Mouse (Mus musculus) limb, embryonic 11.5 days (tissue): Measurements from ENCODE around the gene Csn3. TPM values are rescaled to one million over a fixed set of nuclear protein-coding genes. Genes with fewer than 3 reads are reported as not detected.

Experiments used
- polyA plus RNA-seq: library from polyadenylated mRNA; unstranded; fragments of >200 nt; fragmentation: Nextera tagmentation; extraction: Ambion mirVana; gene quantifications from 2 replicates; pipeline ENCODE4 v1.2.1, GENCODE M21; 2014

Csn3 gene
- polyA plus RNA-seq, 1 experiment from 2014 or later, result not detected

Other genes starting within 250 kb of the Csn3 start
- not detected in 2 replicates for gene Csn2, start 225.9 kb upstream of the Csn3 start, polyA plus RNA-seq
- not detected in 2 replicates for gene Csn1s2a, start 151.0 kb upstream of the Csn3 start, polyA plus RNA-seq
- gene Csn1s2b, start 117.5 kb upstream of the Csn3 start, polyA plus RNA-seq, result not detected in 2 replicates
- not detected in 2 replicates for gene Prr27, start 99.9 kb upstream of the Csn3 start, polyA plus RNA-seq
- gene Odam, start 40.5 kb upstream of the Csn3 start, polyA plus RNA-seq, result not detected in 2 replicates
- not detected in 2 replicates for gene 2310003L06Rik, start 43.9 kb downstream of the Csn3 start, polyA plus RNA-seq
- not detected in 2 replicates for gene Gm28434, start 43.9 kb downstream of the Csn3 start, polyA plus RNA-seq
- not detected in 2 replicates for gene Cabs1, start 53.9 kb downstream of the Csn3 start, polyA plus RNA-seq
- not detected in 2 replicates for gene Smr3a, start 77.0 kb downstream of the Csn3 start, polyA plus RNA-seq
- gene Smr2, start 161.0 kb downstream of the Csn3 start, polyA plus RNA-seq, result not detected in 2 replicates
- gene Gm11116, start 186.0 kb downstream of the Csn3 start, polyA plus RNA-seq, result not detected in 2 replicates
- not detected in 2 replicates for gene Gm11115, start 228.5 kb downstream of the Csn3 start, polyA plus RNA-seq